Mouse (Mus musculus) MEL (cell line): ENCODE results near the gene Mapk7.

Experiments used
- CTCF ChIP-seq, 3 experiments: IDR thresholded peaks in 2 of 3; conservative IDR thresholded peaks in 1 of 3; 2 replicates each; pipeline ENCODE4 v1.5.1; 2011 to 2012; ENCODE audit warnings: low read length in 3 of 3, low read depth in 2 of 3, mild to moderate bottlenecking in 2 of 3, improper control_type of control experiment in 1 of 3, inconsistent platforms in 1 of 3, mixed read lengths in 1 of 3, moderate library complexity in 1 of 3; ENCODE audit not compliant: control insufficient read depth in 1 of 3, insufficient read depth in 1 of 3, poor library complexity in 1 of 3, severe bottlenecking in 1 of 3
- ELF1 ChIP-seq: IDR thresholded peaks from 2 replicates; pipeline ENCODE4 v1.6.1; 2014; ENCODE audit warnings: low read depth, mild to moderate bottlenecking, inconsistent platforms, low read length, improper control_type of control experiment, moderate library complexity
- GATA1 ChIP-seq: IDR thresholded peaks from 2 replicates; pipeline ENCODE4 v1.6.1; 2011; ENCODE audit warnings: low read depth, low read length, improper control_type of control experiment
- JUND ChIP-seq: IDR thresholded peaks from 2 replicates; pipeline ENCODE4 v1.6.1; 2011; ENCODE audit warnings: low read depth, mild to moderate bottlenecking, improper control_type of control experiment, low read length
- POLR2A ChIP-seq, 2 experiments: IDR thresholded peaks; 2 replicates each; pipeline ENCODE4 v1.6.1; 2011 to 2012; ENCODE audit warnings: low read length in 2 of 2, mild to moderate bottlenecking in 2 of 2, control low read depth in 1 of 2, improper control_type of control experiment in 1 of 2, low read depth in 1 of 2, moderate library complexity in 1 of 2; ENCODE audit not compliant: control insufficient read depth in 1 of 2, insufficient read depth in 1 of 2, poor library complexity in 1 of 2
- POLR2AphosphoS2 ChIP-seq: IDR thresholded peaks from 2 replicates; pipeline ENCODE4 v1.6.1; 2011; ENCODE audit warnings: low read length, improper control_type of control experiment
- POLR2AphosphoS5 ChIP-seq: IDR thresholded peaks from 2 replicates; pipeline ENCODE4 v1.6.1; 2012; ENCODE audit warnings: low read depth, borderline replicate concordance, mild to moderate bottlenecking, inconsistent platforms, low read length, moderate library complexity, mixed read lengths
- TCF12 ChIP-seq: IDR thresholded peaks from 2 replicates; pipeline ENCODE4 v1.6.1; 2014; ENCODE audit warnings: low read depth, mild to moderate bottlenecking, inconsistent platforms, low read length, improper control_type of control experiment, moderate library complexity
- USF1 ChIP-seq: IDR thresholded peaks from 2 replicates; pipeline ENCODE4 v1.6.1; 2014; ENCODE audit warnings: low read depth, mild to moderate bottlenecking, inconsistent platforms, low read length, improper control_type of control experiment, moderate library complexity
- ZC3H11A ChIP-seq: IDR thresholded peaks from 2 replicates; pipeline ENCODE4 v1.6.1; 2012; ENCODE audit warnings: low read depth, mild to moderate bottlenecking, inconsistent platforms, low read length, improper control_type of control experiment
- ZNF384 ChIP-seq: IDR thresholded peaks from 2 replicates; pipeline ENCODE4 v1.6.1; 2012; ENCODE audit warnings: low read depth, mild to moderate bottlenecking, inconsistent platforms, low read length, improper control_type of control experiment

DNA sequence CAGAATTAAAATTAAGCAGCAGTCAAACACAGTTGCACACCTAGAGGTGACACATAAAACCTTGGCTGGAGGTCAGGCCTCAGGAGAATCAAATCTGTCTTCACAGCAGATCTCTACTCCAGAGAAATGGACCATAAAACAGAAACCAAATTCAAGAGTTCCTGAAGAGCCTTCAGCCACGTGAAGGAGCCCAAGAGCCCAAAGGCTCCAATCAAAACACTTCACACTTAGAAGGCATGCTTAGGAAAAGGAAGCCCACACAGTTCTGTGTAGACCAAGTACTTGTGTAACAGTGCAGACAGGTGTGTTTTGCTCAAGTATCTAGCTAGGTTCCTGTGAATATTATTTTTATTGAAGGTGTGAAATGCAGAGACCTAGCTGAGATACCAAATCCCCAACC lies 41.3 kb upstream of the Mapk7 start:
- no peak for TF ChIP-seq ZC3H11A
- TF ChIP-seq ZNF384, result no peak
- TF ChIP-seq POLR2AphosphoS5, result no peak
- no peak for TF ChIP-seq POLR2AphosphoS2
- no peak for TF ChIP-seq JUND
- TF ChIP-seq USF1, result no peak
- no peak for TF ChIP-seq CTCF (IDR thresholded peaks at IDR 0.05 in 2 of 3, conservative IDR thresholded peaks at IDR 0.05 in 1 of 3; ENCODE audit: control insufficient read depth in 1 of 3, insufficient read depth in 1 of 3, low read depth in 2 of 3, low read length in 3 of 3, poor library complexity in 1 of 3, severe bottlenecking in 1 of 3)
- no peak for TF ChIP-seq POLR2A (IDR thresholded peaks at IDR 0.05; ENCODE audit: control insufficient read depth in 1 of 2, insufficient read depth in 1 of 2, low read depth in 1 of 2, low read length in 2 of 2, poor library complexity in 1 of 2)
- no peak for TF ChIP-seq ELF1
- TF ChIP-seq GATA1, result no peak
- TF ChIP-seq TCF12, result no peak
